8 mouse cellular contexts compared by ENCODE assay signal in the genomic region with DNA sequence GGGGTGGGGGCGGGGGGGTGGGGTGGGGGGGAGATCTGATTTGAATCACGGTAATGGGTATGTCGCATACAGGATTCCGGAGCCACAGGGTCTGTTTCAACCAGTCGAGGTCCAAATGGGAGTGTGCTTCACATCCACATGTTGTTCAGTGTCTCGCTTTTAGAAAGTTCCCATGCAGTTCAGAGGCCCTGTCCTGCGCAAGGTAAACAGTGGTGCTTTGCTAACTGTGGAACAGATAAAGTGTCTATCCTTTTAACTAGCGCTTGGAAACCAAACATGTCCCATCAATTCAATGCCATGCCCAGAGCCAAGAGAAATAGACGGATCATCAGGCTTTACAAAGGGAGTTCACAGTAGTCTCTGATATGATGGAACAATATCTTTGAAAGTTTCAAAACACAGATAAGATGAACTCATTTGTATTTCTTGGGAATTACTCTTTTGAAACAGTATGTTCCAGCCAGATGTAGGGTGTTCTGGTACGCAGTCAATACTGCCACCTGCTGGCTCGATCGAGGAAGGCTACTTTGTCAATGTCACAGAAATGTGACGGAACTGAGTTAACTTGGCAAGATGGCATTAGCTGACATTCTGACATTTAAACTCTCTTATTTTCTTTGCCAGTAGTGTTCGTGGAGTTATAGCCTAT.
DNase-seq lines count a peak whose midpoint lies in the region; ATAC-seq lines count a peak whose summit lies in the region.

No protein-coding gene starts in this region.

- H3K36me3 ChIP-seq in kidney, embryonic 14.5 days (ENCODE audit: control insufficient read depth, insufficient read depth, low read length): no peaks in the 10 kb centered on the region
- no peaks in the 10 kb centered on the region for H3K36me3 ChIP-seq in midbrain, embryonic 15.5 days (replicated peaks)
- H3K36me3 ChIP-seq in splenic B cell, adult 2 months (ENCODE audit: control insufficient read depth, insufficient read depth, low read length, poor library complexity, severe bottlenecking): no peaks in the 10 kb centered on the region

- DNase-seq in kidney, adult 18-20 months: peak; percentile 71
- peak; percentile 72 to 79 for DNase-seq in cerebellum, postnatal 14 days
- peak; percentile 50 to 54 for DNase-seq in gastrocnemius, adult 8-10 months (ENCODE audit: low spot score in 2 of 2)
- DNase-seq in induced T-regulatory cell, adult 2 months (ENCODE audit: low read depth): peak; percentile 70
- DNase-seq in left cerebral cortex, adult 9 months (ENCODE audit: low spot score in 2 of 2): peak; percentile 9 to 79
- peak; percentile 71 for DNase-seq in splenic B cell, adult 2 months (ENCODE audit: low read depth, low spot score)

- H3K4me3 ChIP-seq in kidney, embryonic 14.5 days (ENCODE audit: low read length): no peak overlapping the region
- no peak overlapping the region for H3K4me3 ChIP-seq in midbrain, embryonic 15.5 days

- H3K9ac ChIP-seq in kidney, embryonic 14.5 days (ENCODE audit: low read depth, low read length): no peak overlapping the region
- H3K9ac ChIP-seq in midbrain, embryonic 15.5 days: no peak overlapping the region

- H3K27ac ChIP-seq in kidney, embryonic 14.5 days (ENCODE audit: low read depth, low read length): no peak overlapping the region
- no peak overlapping the region for H3K27ac ChIP-seq in midbrain, embryonic 15.5 days

- no peaks in the 10 kb centered on the region for H3K27me3 ChIP-seq in kidney, embryonic 14.5 days (ENCODE audit: control insufficient read depth, insufficient read depth, low read length)
- no peaks in the 10 kb centered on the region for H3K27me3 ChIP-seq in midbrain, embryonic 15.5 days (replicated peaks)
- H3K27me3 ChIP-seq in splenic B cell, adult 2 months (ENCODE audit: control insufficient read depth, insufficient read depth, low read length, poor library complexity, severe bottlenecking): no peaks in the 10 kb centered on the region

- H3K9me3 ChIP-seq in kidney, embryonic 14.5 days (ENCODE audit: control insufficient read depth, low read length): no peaks in the 10 kb centered on the region
- H3K9me3 ChIP-seq in midbrain, embryonic 15.5 days: no peaks in the 10 kb centered on the region

- no peak for ATAC-seq in kidney, embryonic 14.5 days (ENCODE audit: low FRiP score, low TSS enrichment)
- ATAC-seq in midbrain, embryonic 15.5 days (replicated peaks): peak; percentile 81

- no peak overlapping the region for H3K4me2 ChIP-seq in kidney, embryonic 14.5 days (replicated peaks; ENCODE audit: low read depth, low read length)
- H3K4me2 ChIP-seq in midbrain, embryonic 15.5 days: no peak overlapping the region

- WGBS in kidney, embryonic 14.5 days: 43% methylated on average over 14 of the region's 14 CpGs
- 53% methylated on average over 14 of the region's 14 CpGs for WGBS in midbrain, embryonic 15.5 days

- no peaks in the 10 kb centered on the region for H3K4me1 ChIP-seq in kidney, embryonic 14.5 days (ENCODE audit: control insufficient read depth, insufficient read depth, low read length)
- H3K4me1 ChIP-seq in midbrain, embryonic 15.5 days: no peaks in the 10 kb centered on the region
